Mouse (Mus musculus): Measurements from ENCODE around the gene Ttc24.

DNA sequence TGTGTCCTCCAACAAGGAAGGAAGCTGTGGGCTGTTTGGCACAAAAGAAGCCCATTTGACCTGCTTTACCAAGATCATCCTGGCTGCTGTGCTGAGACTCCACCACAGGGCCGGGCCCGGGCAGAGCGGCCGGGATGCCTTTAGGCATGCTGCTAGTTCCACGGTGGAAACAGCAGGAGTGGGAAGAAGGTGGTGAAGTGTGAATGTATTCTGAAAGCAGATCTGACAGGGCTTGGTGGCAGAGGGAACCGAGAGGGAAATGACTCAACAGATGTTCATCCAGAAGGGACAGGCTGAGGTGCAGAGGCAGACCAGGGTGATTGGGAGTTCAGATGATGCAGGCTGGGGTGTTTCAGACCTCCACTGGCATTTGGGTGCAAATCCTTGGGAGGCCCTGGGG lies 19.6 kb upstream of the Ttc24 start:
- TF ChIP-seq CTCF (IDR thresholded peaks at IDR 0.05; ENCODE audit: control insufficient read depth, insufficient read depth, insufficient replicate concordance, low read depth, low read length) (no peak), POLR2A (IDR thresholded peaks at IDR 0.05; ENCODE audit: control insufficient read depth, low read depth, low read length) (no peak)
